Mouse (Mus musculus) bone marrow macrophage, adult 2 months (primary cell): ENCODE data around the gene Actr3.

Source experiments
- CTCF ChIP-seq: IDR thresholded peaks from 2 replicates; pipeline ENCODE4 v1.5.1; 2012; ENCODE audit warnings: low read depth, mild to moderate bottlenecking, low read length, moderate library complexity
- POLR2A ChIP-seq: IDR thresholded peaks from 2 replicates; pipeline ENCODE4 v1.6.1; 2012; ENCODE audit warnings: mild to moderate bottlenecking, low read depth, low read length, borderline replicate concordance

DNA sequence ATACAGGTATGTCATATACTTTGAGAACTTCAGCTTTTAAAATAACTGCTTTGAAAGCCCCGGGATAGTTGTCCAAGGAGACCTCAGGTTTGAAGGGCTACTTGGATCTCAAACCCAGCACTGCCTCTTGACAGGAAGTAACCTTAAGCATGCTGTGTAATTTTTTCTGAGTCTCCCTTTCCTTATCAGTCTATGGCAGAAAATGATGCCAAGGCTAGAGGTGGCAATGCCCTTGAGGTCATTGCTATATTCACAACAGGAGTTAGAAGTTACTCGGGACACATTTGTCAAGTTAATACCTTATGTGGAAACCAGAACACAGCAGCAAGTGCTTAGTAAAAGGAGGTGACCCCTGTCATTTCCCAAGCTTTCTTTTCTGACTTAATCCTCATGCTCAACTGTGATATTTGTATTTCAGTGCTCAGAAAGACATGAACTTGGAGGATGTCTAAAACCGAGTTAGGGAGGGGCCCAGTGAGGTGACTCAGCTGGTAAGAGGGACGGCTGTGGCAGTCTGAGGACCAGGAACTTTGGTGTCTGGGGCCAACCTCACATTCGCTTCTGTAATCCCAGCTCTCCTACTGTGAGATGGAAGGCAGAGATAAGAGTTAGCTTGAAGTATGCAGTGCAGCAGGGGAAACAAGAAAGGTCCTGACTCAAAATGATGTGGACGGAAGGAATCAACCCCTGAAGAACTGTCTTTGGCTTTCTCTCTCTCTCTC is 40.6 kb upstream of the Actr3 start:
- no peak for TF ChIP-seq CTCF
- no peak for TF ChIP-seq POLR2A
